Mouse (Mus musculus) ES-Bruce4 (cell line): Measurements from ENCODE around the gene Gm20441.

Experiments used
- CTCF ChIP-seq: IDR thresholded peaks from one replicate; pipeline ENCODE4 v1.8.1; 2011; ENCODE audit warnings: low read depth, low read length
- POLR2A ChIP-seq: IDR thresholded peaks from one replicate; pipeline ENCODE4 v1.8.1; 2011; ENCODE audit warnings: low read length; ENCODE audit not compliant: insufficient read depth

DNA sequence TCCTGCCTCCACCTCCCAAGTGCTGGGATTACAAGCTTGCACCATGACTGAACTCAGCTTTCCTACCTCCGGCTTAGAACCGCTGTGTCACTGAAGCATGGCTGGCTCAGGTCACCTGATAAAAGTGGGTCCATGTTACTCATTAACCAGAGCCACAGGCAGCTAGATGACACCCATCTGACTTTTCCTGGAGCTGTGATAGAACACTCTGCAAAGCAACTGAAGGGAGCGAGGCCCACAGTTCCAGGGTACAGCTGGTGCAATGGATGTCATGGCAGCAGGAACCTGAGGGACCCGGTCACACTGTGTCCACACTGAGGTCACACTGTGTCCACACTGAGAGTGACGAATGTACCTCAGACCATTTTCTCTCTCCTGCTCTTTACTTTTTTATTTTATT is 9.1 kb upstream of the Gm20441 start:
- no peak for TF ChIP-seq POLR2A
- no peak for TF ChIP-seq CTCF
